Mouse (Mus musculus) ES-Bruce4 (cell line): ENCODE data around the gene Cutal.

Experiments
- CTCF ChIP-seq: IDR thresholded peaks from one replicate; pipeline ENCODE4 v1.8.1; 2011; ENCODE audit warnings: low read depth, low read length
- EP300 ChIP-seq: IDR thresholded peaks from 2 replicates; pipeline ENCODE4 v1.6.1; 2011; ENCODE audit warnings: low read depth, low read length; ENCODE audit not compliant: insufficient read depth
- POLR2A ChIP-seq: IDR thresholded peaks from one replicate; pipeline ENCODE4 v1.8.1; 2011; ENCODE audit warnings: low read length; ENCODE audit not compliant: insufficient read depth

DNA sequence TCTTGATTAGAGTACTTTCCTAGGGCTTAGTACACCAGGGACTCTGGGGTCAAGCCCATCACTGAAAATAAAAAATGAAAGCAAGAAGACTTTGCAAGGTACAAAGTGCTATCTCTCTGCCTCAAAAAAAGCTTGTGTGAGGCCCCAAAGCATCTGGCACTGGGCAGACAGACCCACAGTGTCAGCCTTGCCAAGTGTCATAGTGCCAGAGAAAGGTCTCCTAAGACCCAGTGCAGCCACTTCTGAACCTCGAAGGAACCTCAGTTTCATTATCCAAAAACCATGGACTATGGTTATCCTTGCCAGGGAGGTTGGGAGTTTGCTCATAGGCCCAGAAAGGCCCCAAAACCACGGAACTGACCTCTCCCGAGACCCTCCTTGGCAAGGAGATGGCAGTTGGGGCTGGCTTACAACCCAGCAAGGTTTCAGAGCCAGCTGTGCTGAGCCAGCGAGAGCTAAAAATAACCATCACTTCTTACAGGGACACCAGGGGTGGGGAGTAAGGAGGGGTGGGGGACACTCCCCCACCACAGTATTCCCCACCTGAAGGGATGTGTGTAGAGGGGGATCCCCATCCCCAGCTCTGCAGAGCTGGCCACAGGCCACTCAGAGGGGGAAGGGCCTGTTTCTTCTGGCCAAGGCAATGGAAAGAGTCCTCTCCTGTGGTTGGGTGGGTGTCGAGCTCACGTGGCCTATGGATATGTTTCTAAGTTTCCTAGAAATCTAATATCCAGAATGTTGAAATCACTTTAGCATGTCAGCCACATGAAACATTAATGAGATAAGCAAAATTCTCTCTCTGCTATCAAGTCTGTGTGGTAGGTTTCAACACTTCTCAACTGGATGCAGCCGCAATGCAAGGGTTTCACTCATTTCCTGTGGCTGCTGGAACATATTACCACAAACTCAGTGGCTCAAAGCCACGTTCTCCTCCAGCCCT lies 64.3 kb downstream of the Cutal start:
- TF ChIP-seq CTCF (no peak), EP300 (no peak), POLR2A (no peak)
